11 mouse cellular contexts compared by ENCODE assay signal in the genomic region with DNA sequence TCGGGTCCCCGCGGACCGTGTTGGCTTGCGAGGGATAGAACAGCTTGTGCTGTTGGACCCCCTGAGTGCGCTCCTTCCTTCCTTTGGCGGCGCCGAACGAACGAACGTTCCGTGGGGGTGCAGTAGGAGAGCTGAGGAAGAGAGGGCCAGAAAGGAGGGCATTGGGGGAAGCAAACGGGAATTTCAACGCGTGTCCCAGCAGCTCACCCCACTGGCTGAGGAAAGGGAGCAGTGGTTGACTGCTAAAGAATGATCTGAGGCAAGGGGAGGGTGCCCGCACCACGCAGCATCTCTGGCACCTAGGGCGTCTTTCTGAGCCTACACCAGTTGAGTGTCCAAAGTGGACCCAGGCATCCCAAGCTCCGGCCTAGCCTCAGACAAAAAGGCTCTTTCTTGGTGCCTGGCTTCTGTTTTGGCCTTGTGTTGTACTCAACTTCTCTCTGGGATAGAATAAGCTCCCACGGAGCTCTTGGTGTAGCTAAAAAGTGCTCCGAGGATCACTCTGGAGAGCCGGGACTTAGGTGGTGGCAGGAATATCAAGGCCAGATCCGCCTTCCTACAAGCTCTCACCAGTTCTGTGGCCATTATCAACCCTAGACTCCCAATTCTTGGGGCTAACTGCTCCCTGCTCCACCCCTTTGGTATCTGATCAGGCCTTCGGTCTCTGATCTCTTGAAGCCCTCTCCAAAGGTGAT. TPM values are rescaled to one million over a fixed set of nuclear protein-coding genes. Genes with fewer than 3 reads are reported as not detected.
DNase-seq lines count a peak whose midpoint lies in the region; ATAC-seq and TF ChIP-seq lines count a peak whose summit lies in the region.
"Had no signal": no experiment of that assay in that cellular context is flagged by ENCODE, and none has a peak within 500 bp of the region (broad histone marks: within the 10 kb centered on the region; RNA-seq: fewer than 3 reads in every experiment).

No protein-coding gene starts in this region.

- H3K9ac ChIP-seq in kidney, embryonic 16.5 days (replicated peaks; ENCODE audit: low read length) = 0 out of 2 replicates have a peak overlapping the region, but pooled peaks have one; percentile 20
- peak overlapping the region; percentile 28; the same call in 1 of the 2 replicates for H3K9ac ChIP-seq in embryonic facial prominence, embryonic 15.5 days
- H3K9ac ChIP-seq in hindbrain, postnatal 0 days (replicated peaks; ENCODE audit: low read length) = no peak overlapping the region
- H3K9ac ChIP-seq in neural tube, embryonic 12.5 days = no peak overlapping the region

- peak overlapping the region; percentile 66 for H3K4me2 ChIP-seq in kidney, embryonic 16.5 days (replicated peaks; ENCODE audit: low read depth, low read length)
- H3K4me2 ChIP-seq in embryonic facial prominence, embryonic 15.5 days (replicated peaks) = peak overlapping the region; percentile 71
- H3K4me2 ChIP-seq in hindbrain, postnatal 0 days (ENCODE audit: low read depth, low read length) = peak overlapping the region; percentile 65
- peak overlapping the region; percentile 68 for H3K4me2 ChIP-seq in neural tube, embryonic 12.5 days (replicated peaks)

- H3K4me1 ChIP-seq in kidney, embryonic 16.5 days (ENCODE audit: insufficient read depth, low read length) = peaks cover 37% of the 10 kb centered on the region
- H3K4me1 ChIP-seq in kidney, adult 2 months (ENCODE audit: control insufficient read depth, insufficient read depth, low read length) = no peaks in the 10 kb centered on the region
- peaks cover 35% of the 10 kb centered on the region for H3K4me1 ChIP-seq in embryonic facial prominence, embryonic 15.5 days
- H3K4me1 ChIP-seq in hindbrain, postnatal 0 days (ENCODE audit: insufficient read depth, low read length) = peaks cover 5% of the 10 kb centered on the region; the same call in 1 of the 2 replicates
- H3K4me1 ChIP-seq in neural tube, embryonic 12.5 days = peaks cover 31% of the 10 kb centered on the region

- no peak for ATAC-seq in kidney, embryonic 16.5 days (ENCODE audit: low FRiP score, low TSS enrichment)
- ATAC-seq in embryonic facial prominence, embryonic 15.5 days (ENCODE audit: insufficient number of reproducible peaks, low FRiP score, low TSS enrichment, low read depth) = no peak
- no peak for ATAC-seq in hindbrain, postnatal 0 days
- no peak for ATAC-seq in neural tube, embryonic 12.5 days (ENCODE audit: low FRiP score, low read depth)

- H3K36me3 ChIP-seq in kidney, embryonic 16.5 days (ENCODE audit: insufficient read depth, low read length) = no peaks in the 10 kb centered on the region
- H3K36me3 ChIP-seq in kidney, adult 2 months (ENCODE audit: control insufficient read depth, insufficient read depth, low read length) = no peaks in the 10 kb centered on the region
- no peaks in the 10 kb centered on the region for H3K36me3 ChIP-seq in embryonic facial prominence, embryonic 15.5 days
- no peaks in the 10 kb centered on the region for H3K36me3 ChIP-seq in hindbrain, postnatal 0 days (ENCODE audit: insufficient read depth, low read length)
- no peaks in the 10 kb centered on the region for H3K36me3 ChIP-seq in neural tube, embryonic 12.5 days

- no peak overlapping the region for H3K27ac ChIP-seq in kidney, embryonic 16.5 days (ENCODE audit: low read length)
- H3K27ac ChIP-seq in kidney, adult 2 months (ENCODE audit: insufficient read depth, low read depth, low read length) = no peak overlapping the region
- peak overlapping the region; percentile 44; the same call in 1 of the 2 replicates for H3K27ac ChIP-seq in embryonic facial prominence, embryonic 15.5 days (replicated peaks)
- no peak overlapping the region for H3K27ac ChIP-seq in hindbrain, postnatal 0 days
- no peak overlapping the region for H3K27ac ChIP-seq in neural tube, embryonic 12.5 days

- no peak for DNase-seq in kidney, adult 2 months
- no peak for DNase-seq in hindbrain, postnatal 0 days (ENCODE audit: low spot score)
- no peak for DNase-seq in natural killer cell, adult 2 months (ENCODE audit: low spot score in 2 of 2)
- DNase-seq in yolk sac, embryonic 10.5 days (ENCODE audit: low spot score) = no peak
- DNase-seq in T-cell, adult 2 months (ENCODE audit: low spot score) = no peak
- DNase-seq: kidney, adult 11 months had no signal

- TF ChIP-seq CTCF in kidney, adult 2 months (conservative IDR thresholded peaks at IDR 0.05; ENCODE audit: insufficient read depth, insufficient read length, low read depth, low read length) = no peak
- no peak for TF ChIP-seq CTCF in hindbrain, postnatal 0 days (IDR thresholded peaks at IDR 0.05; ENCODE audit: low read depth)

- H3K9me3 ChIP-seq in kidney, embryonic 16.5 days (ENCODE audit: low read length) = no peaks in the 10 kb centered on the region
- H3K9me3 ChIP-seq in embryonic facial prominence, embryonic 15.5 days (replicated peaks) = no peaks in the 10 kb centered on the region
- no peaks in the 10 kb centered on the region for H3K9me3 ChIP-seq in hindbrain, postnatal 0 days (ENCODE audit: low read length)
- H3K9me3 ChIP-seq in neural tube, embryonic 12.5 days = no peaks in the 10 kb centered on the region

- WGBS in kidney, embryonic 16.5 days = 9% methylated on average over 25 of the region's 25 CpGs
- 13% methylated on average over 25 of the region's 25 CpGs for WGBS in kidney, adult 2 months
- 15% methylated on average over 18 of the region's 25 CpGs for WGBS in embryonic facial prominence, embryonic 15.5 days
- 7% methylated on average over 25 of the region's 25 CpGs for WGBS in hindbrain, postnatal 0 days
- WGBS in neural tube, embryonic 12.5 days = 2% methylated on average over 25 of the region's 25 CpGs

- peak overlapping the region; percentile 49 for H3K4me3 ChIP-seq in kidney, embryonic 16.5 days (ENCODE audit: low read length)
- H3K4me3 ChIP-seq in kidney, adult 2 months (ENCODE audit: insufficient read depth, low read depth, low read length) = no peak overlapping the region
- H3K4me3 ChIP-seq in embryonic facial prominence, embryonic 15.5 days (replicated peaks) = peak overlapping the region; percentile 49
- peak overlapping the region; percentile 36 for H3K4me3 ChIP-seq in hindbrain, postnatal 0 days (ENCODE audit: low read length)
- peak overlapping the region; percentile 38; the same call in 1 of the 2 replicates for H3K4me3 ChIP-seq in neural tube, embryonic 12.5 days

- peaks cover 98% of the 10 kb centered on the region for H3K27me3 ChIP-seq in kidney, embryonic 16.5 days (ENCODE audit: insufficient read depth, low read length)
- peaks cover 5% of the 10 kb centered on the region; the same call in 1 of the 2 replicates for H3K27me3 ChIP-seq in kidney, adult 2 months (replicated peaks; ENCODE audit: control insufficient read depth, insufficient read depth, low read length)
- peaks cover 90% of the 10 kb centered on the region for H3K27me3 ChIP-seq in embryonic facial prominence, embryonic 15.5 days
- peaks cover 78% of the 10 kb centered on the region for H3K27me3 ChIP-seq in hindbrain, postnatal 0 days (ENCODE audit: insufficient read depth, low read length)
- H3K27me3 ChIP-seq in neural tube, embryonic 12.5 days (replicated peaks) = peaks cover 100% of the 10 kb centered on the region

- TF ChIP-seq POLR2A in kidney, adult 2 months (IDR thresholded peaks at IDR 0.05; ENCODE audit: low read depth, low read length) = no peak

RNA-seq across cellular contexts. Expression of gene Irx4, which starts 0.9 kb away (rescaled TPM):
- polyA plus RNA-seq in kidney, embryonic 16.5 days (2015; fragmentation: Nextera tagmentation; extraction: Ambion mirVana) = 0.30 and 0.42 TPM in 2 replicates
- 0.16 and 0.26 TPM in 2 replicates for polyA plus RNA-seq in kidney, adult 2 months (2012; rRNA removed)
- polyA plus RNA-seq in embryonic facial prominence, embryonic 15.5 days (2015; fragmentation: Nextera tagmentation; extraction: Ambion mirVana) = 17.5 and 19.3 TPM in 2 replicates
- total RNA-seq in hindbrain, postnatal 0 days (2014; rRNA removed) = 4.6 and 5.1 TPM in 2 replicates
- 3.1 and 3.8 TPM in 2 replicates for polyA plus RNA-seq in hindbrain, postnatal 0 days (2015; fragmentation: Nextera tagmentation; extraction: Ambion mirVana)
- polyA plus RNA-seq in neural tube, embryonic 12.5 days (2016; fragmentation: Nextera tagmentation; extraction: Ambion mirVana) = 2.8 TPM in 2 replicates
- total RNA-seq: liver, adult 2 months had no signal
- polyA plus RNA-seq: liver, adult 2 months; testis, adult 2 months had no signal

Comparison
In these comparisons a context has a peak if more than half of its experiments do, and no peak if none do; other contexts are left out.
1. H3K9ac ChIP-seq: peak in kidney, embryonic 16.5 days (single experiment) and embryonic facial prominence, embryonic 15.5 days (single experiment); none in hindbrain, postnatal 0 days (single experiment) and neural tube, embryonic 12.5 days (single experiment).
2. Peak in every context shown above with its lines, with median percentiles within 50 percentile points of each other: H3K4me2 ChIP-seq.